Mouse (Mus musculus): Measurements from ENCODE around the gene Pmfbp1.

DNA sequence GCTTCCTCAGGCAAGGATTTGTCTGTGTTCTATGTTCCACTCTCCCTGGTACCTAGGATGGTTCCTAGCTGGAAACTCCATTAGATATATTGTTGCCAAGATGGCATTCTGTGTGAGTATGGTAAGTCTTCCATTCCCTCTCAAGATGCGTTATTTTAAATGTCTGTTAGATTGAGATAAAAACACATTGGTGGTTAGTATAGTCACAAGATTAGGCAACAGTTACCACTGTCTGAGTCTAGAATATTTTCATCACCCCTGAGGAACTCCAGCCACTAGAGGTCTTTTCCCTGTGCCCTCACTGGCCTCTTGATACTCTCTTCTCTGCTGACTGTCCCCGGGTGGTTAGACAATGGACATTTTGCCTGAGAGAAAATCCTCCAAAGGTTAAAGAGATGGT is 30.2 kb downstream of the Pmfbp1 start:
- no peak for TF ChIP-seq CTCF (IDR thresholded peaks at IDR 0.05; ENCODE audit: borderline replicate concordance, extremely low read depth, insufficient read depth, insufficient read length)
- TF ChIP-seq POLR2A (IDR thresholded peaks at IDR 0.05; ENCODE audit: borderline replicate concordance, extremely low read depth, insufficient read depth, insufficient read length, poor library complexity, severe bottlenecking), result no peak
